ENCODE assay signal across 8 mouse cellular contexts in genomic region chr1:171412446-171412845, GRCm38 (mm10). TPM values are rescaled to one million over a fixed set of nuclear protein-coding genes. Genes with fewer than 3 reads are reported as not detected.
DNase-seq lines count a peak whose midpoint lies in the region; ATAC-seq and TF ChIP-seq lines count a peak whose summit lies in the region.

No protein-coding gene starts in this region.

- H3K9ac ChIP-seq in ES-E14 (ENCODE audit: insufficient read depth, low read depth, low read length, poor library complexity, severe bottlenecking) = peak overlapping the region; percentile 61; the same call in 1 of the 2 replicates
- peak overlapping the region; percentile 93 for H3K9ac ChIP-seq in embryonic facial prominence, embryonic 14.5 days (ENCODE audit: low read depth, low read length)
- H3K9ac ChIP-seq in hindbrain, embryonic 14.5 days = peak overlapping the region; percentile 97

- no peak for ATAC-seq in embryonic facial prominence, embryonic 14.5 days (ENCODE audit: low read depth)
- peak; percentile 18 for ATAC-seq in hindbrain, embryonic 14.5 days (ENCODE audit: low FRiP score)

- peak overlapping the region; percentile 63 for H3K4me2 ChIP-seq in embryonic facial prominence, embryonic 14.5 days (ENCODE audit: low read depth, low read length)
- H3K4me2 ChIP-seq in hindbrain, embryonic 14.5 days (replicated peaks) = peak overlapping the region; percentile 51

- intact Hi-C loops in gastrocnemius, postnatal 14 days (cut with DNase I; ENCODE audit: low total_unique reads) = no loop called here

- peaks cover 49% of the 10 kb centered on the region for H3K79me2 ChIP-seq in macrophage (ENCODE audit: inconsistent target)

- in situ Hi-C loops in ES-E14 (cut with MboI; ENCODE audit: low sequenced_read_pairs in 2 of 2, unreplicated experiment in 2 of 2) = no loop called here

- H3K36me3 ChIP-seq in ES-E14 (ENCODE audit: control insufficient read depth, insufficient read depth, low read length, poor library complexity, severe bottlenecking) = peaks cover 20% of the 10 kb centered on the region
- H3K36me3 ChIP-seq in embryonic facial prominence, embryonic 14.5 days (ENCODE audit: control insufficient read depth, insufficient read depth, low read length) = peaks cover 26% of the 10 kb centered on the region
- H3K36me3 ChIP-seq in hindbrain, embryonic 14.5 days (replicated peaks; ENCODE audit: control insufficient read depth, insufficient read depth) = peaks cover 24% of the 10 kb centered on the region
- H3K36me3 ChIP-seq in macrophage (ENCODE audit: inconsistent target) = peaks cover 46% of the 10 kb centered on the region

- H3K4me3 ChIP-seq in ES-E14 (ENCODE audit: insufficient read depth in 1 of 2, low read depth in 1 of 2, low read length in 2 of 2, poor library complexity in 1 of 2, severe bottlenecking in 1 of 2) (peak overlapping the region; percentile 88 to 92), macrophage (ENCODE audit: inconsistent target) (peak overlapping the region; percentile 94)
- H3K4me3 ChIP-seq in embryonic facial prominence, embryonic 14.5 days (ENCODE audit: low read depth, low read length) = peak overlapping the region; percentile 89
- H3K4me3 ChIP-seq in hindbrain, embryonic 14.5 days (replicated peaks; ENCODE audit: low read length) = peak overlapping the region; percentile 88

- peak overlapping the region; percentile 34; the same call in 1 of the 2 replicates for H3K27ac ChIP-seq in ES-E14 (ENCODE audit: insufficient read depth, low read depth, low read length, poor library complexity, severe bottlenecking)
- H3K27ac ChIP-seq in embryonic facial prominence, embryonic 14.5 days (replicated peaks; ENCODE audit: low read depth, low read length) = peak overlapping the region; percentile 93
- peak overlapping the region; percentile 96 for H3K27ac ChIP-seq in hindbrain, embryonic 14.5 days
- peak overlapping the region; percentile 86 for H3K27ac ChIP-seq in macrophage

- WGBS in embryonic facial prominence, embryonic 14.5 days = 49% methylated on average over 3 of the region's 3 CpGs
- WGBS in hindbrain, embryonic 14.5 days = 26% methylated on average over 3 of the region's 3 CpGs
- 56% methylated on average over 3 of the region's 3 CpGs for WGBS in macrophage (ENCODE audit: missing documents)

- peak; percentile 41 for DNase-seq in layer of hippocampus, adult 11-12 months (ENCODE audit: low spot score)
- no peak for DNase-seq in layer of hippocampus, postnatal 25 days (ENCODE audit: extremely low spot score in 1 of 2, low spot score in 1 of 2)
- no peak for DNase-seq in ES-E14 (ENCODE audit: low read depth, low spot score)
- peak; percentile 81 for DNase-seq in embryonic facial prominence, embryonic 14.5 days (ENCODE audit: low spot score)
- peak; percentile 59 for DNase-seq in hindbrain, embryonic 14.5 days (ENCODE audit: low spot score)
- no peak for DNase-seq in gastrocnemius, postnatal 14 days
- no peak for DNase-seq in adrenal gland, adult 8-10 months

- no peaks in the 10 kb centered on the region for H3K9me3 ChIP-seq in ES-E14 (ENCODE audit: control insufficient read depth, insufficient read depth, low read depth, low read length)
- H3K9me3 ChIP-seq in embryonic facial prominence, embryonic 14.5 days (ENCODE audit: control insufficient read depth, low read length) = no peaks in the 10 kb centered on the region
- H3K9me3 ChIP-seq in hindbrain, embryonic 14.5 days (ENCODE audit: control insufficient read depth, low read length) = no peaks in the 10 kb centered on the region

- H3K27me3 ChIP-seq in embryonic facial prominence, embryonic 14.5 days (replicated peaks; ENCODE audit: control insufficient read depth, insufficient read depth, low read length) = no peaks in the 10 kb centered on the region
- peaks cover 19% of the 10 kb centered on the region for H3K27me3 ChIP-seq in hindbrain, embryonic 14.5 days (ENCODE audit: control insufficient read depth, insufficient read depth, low read length)

- peaks cover 5 to 21% of the 10 kb centered on the region in 2 experiments; a peak in 3 of 4 replicates for H3K4me1 ChIP-seq in ES-E14 (ENCODE audit: control insufficient read depth in 2 of 2, insufficient read depth in 2 of 2, low read length in 2 of 2, poor library complexity in 1 of 2)
- peaks cover 6% of the 10 kb centered on the region; the same call in 1 of the 2 replicates for H3K4me1 ChIP-seq in embryonic facial prominence, embryonic 14.5 days (ENCODE audit: control insufficient read depth, insufficient read depth, low read length)
- H3K4me1 ChIP-seq in hindbrain, embryonic 14.5 days (replicated peaks; ENCODE audit: control insufficient read depth, insufficient read depth, low read length) = peaks cover 12% of the 10 kb centered on the region

TF ChIP-seq in ES-E14, 5 proteins besides CTCF, POLR2A, EP300 and RAD21 (continues in another document):
- TF ChIP-seq CHD2 (IDR thresholded peaks at IDR 0.05; ENCODE audit: low read depth, low read length) = no peak
- no peak for TF ChIP-seq MAFK (IDR thresholded peaks at IDR 0.05; ENCODE audit: insufficient read depth, low read depth, low read length)
- TF ChIP-seq HCFC1 (IDR thresholded peaks at IDR 0.05; ENCODE audit: borderline replicate concordance, insufficient read depth, low read length) = no peak

RNA-seq across cellular contexts. Expression of gene Usf1, which starts 1.3 kb away (rescaled TPM):
- 100 to 1,000 TPM; 113 to 139 TPM for total RNA-seq in layer of hippocampus, postnatal 25 days (2021)
- 151 and 164 TPM in 2 replicates for total RNA-seq in ES-E14 (2012; rRNA removed)
- 68.9 and 84.9 TPM in 2 replicates for polyA plus RNA-seq in embryonic facial prominence, embryonic 14.5 days (2014; fragmentation: Nextera tagmentation; extraction: Ambion mirVana)
- 166 and 175 TPM in 2 replicates for polyA plus RNA-seq in hindbrain, embryonic 14.5 days (2014; fragmentation: Nextera tagmentation; extraction: Ambion mirVana)
- total RNA-seq in macrophage (2018; cell fraction: chromatin; rRNA removed) = 100 to 1,000 TPM in 13 of 26 experiments, 10 to 100 TPM in 13; 15.3 to 166 (median 89.3) TPM
- total RNA-seq in macrophage (2018; cell fraction: cytosol; rRNA removed) = 100 to 1,000 TPM in 3 of 26 experiments, 10 to 100 TPM in 23; 23.4 to 110 (median 71.3) TPM
- 100 to 1,000 TPM in 4 of 26 experiments, 10 to 100 TPM in 22; 19.4 to 125 (median 66.8) TPM for total RNA-seq in macrophage (2018; cell fraction: nucleus; rRNA removed)
- polyA plus RNA-seq in macrophage (2018) = 32.8 to 94.5 TPM (median 36.5 TPM) in 3 replicates
- 10 to 100 TPM; 25.8 to 27.0 TPM for total RNA-seq in gastrocnemius, postnatal 14 days (2021)
- total RNA-seq in adrenal gland, adult 8-10 months (2022) = 10 to 100 TPM; 61.4 to 94.4 (median 75.4) TPM

RNA-seq across cellular contexts. Expression of gene Tstd1, which starts 6.2 kb away (rescaled TPM):
- total RNA-seq in layer of hippocampus, postnatal 25 days (2021) = 1 to 10 TPM; 3.1 to 3.3 TPM
- total RNA-seq in ES-E14 (2012; rRNA removed) = 6.2 and 11.2 TPM in 2 replicates
- 2.0 and 3.6 TPM in 2 replicates for polyA plus RNA-seq in embryonic facial prominence, embryonic 14.5 days (2014; fragmentation: Nextera tagmentation; extraction: Ambion mirVana)
- 2.4 and 3.1 TPM in 2 replicates for polyA plus RNA-seq in hindbrain, embryonic 14.5 days (2014; fragmentation: Nextera tagmentation; extraction: Ambion mirVana)
- total RNA-seq in macrophage (2018; cell fraction: chromatin; rRNA removed) = 10 to 100 TPM in 4 of 26 experiments, 1 to 10 TPM in 18, not detected in 4; 1.3 to 12.9 (median 6.6) TPM
- total RNA-seq in macrophage (2018; cell fraction: cytosol; rRNA removed) = 1 to 10 TPM in 3 of 26 experiments, under 1 TPM in 9, not detected in 14; 0.19 to 1.5 (median 0.51) TPM
- 10 to 100 TPM in 2 of 26 experiments, 1 to 10 TPM in 20, not detected in 4; 1.3 to 13.5 (median 4.4) TPM for total RNA-seq in macrophage (2018; cell fraction: nucleus; rRNA removed)
- 1.3 TPM in 1 of 3 replicates, not detected in the others for polyA plus RNA-seq in macrophage (2018)
- total RNA-seq in gastrocnemius, postnatal 14 days (2021) = under 1 TPM; 0.78 to 0.98 TPM
- total RNA-seq in adrenal gland, adult 8-10 months (2022) = 1 to 10 TPM; 1.7 to 8.1 (median 5.3) TPM

RNA-seq across cellular contexts. Expression of gene Arhgap30, which starts 23.7 kb away (rescaled TPM):
- 1 to 10 TPM; 1.8 to 2.0 TPM for total RNA-seq in layer of hippocampus, postnatal 25 days (2021)
- total RNA-seq in ES-E14 (2012; rRNA removed) = 8.0 and 9.0 TPM in 2 replicates
- 1.9 and 2.0 TPM in 2 replicates for polyA plus RNA-seq in embryonic facial prominence, embryonic 14.5 days (2014; fragmentation: Nextera tagmentation; extraction: Ambion mirVana)
- polyA plus RNA-seq in hindbrain, embryonic 14.5 days (2014; fragmentation: Nextera tagmentation; extraction: Ambion mirVana) = 0.31 and 0.71 TPM in 2 replicates
- total RNA-seq in macrophage (2018; cell fraction: chromatin; rRNA removed) = 100 to 1,000 TPM; 134 to 533 (median 366) TPM
- total RNA-seq in macrophage (2018; cell fraction: cytosol; rRNA removed) = 100 to 1,000 TPM in 23 of 26 experiments, 10 to 100 TPM in 3; 87.2 to 172 (median 137) TPM
- total RNA-seq in macrophage (2018; cell fraction: nucleus; rRNA removed) = 100 to 1,000 TPM; 143 to 504 (median 375) TPM
- 119 to 178 TPM (median 125 TPM) in 3 replicates for polyA plus RNA-seq in macrophage (2018)
- total RNA-seq in gastrocnemius, postnatal 14 days (2021) = 1 to 10 TPM in 1 of 2 experiments, under 1 TPM in 1; 0.97 to 1.2 TPM
- total RNA-seq in adrenal gland, adult 8-10 months (2022) = 1 to 10 TPM; 3.4 to 7.5 (median 5.5) TPM

RNA-seq across cellular contexts. Expression of gene F11r, which starts 24.9 kb away (rescaled TPM):
- total RNA-seq in layer of hippocampus, postnatal 25 days (2021) = 1 to 10 TPM; 4.7 to 5.1 TPM
- total RNA-seq in ES-E14 (2012; rRNA removed) = 74.9 and 132 TPM in 2 replicates
- 27.0 and 29.5 TPM in 2 replicates for polyA plus RNA-seq in embryonic facial prominence, embryonic 14.5 days (2014; fragmentation: Nextera tagmentation; extraction: Ambion mirVana)
- 12.8 and 14.0 TPM in 2 replicates for polyA plus RNA-seq in hindbrain, embryonic 14.5 days (2014; fragmentation: Nextera tagmentation; extraction: Ambion mirVana)
- 1 to 10 TPM in 9 of 26 experiments, under 1 TPM in 6, not detected in 11; 0.33 to 3.6 (median 1.2) TPM for total RNA-seq in macrophage (2018; cell fraction: chromatin; rRNA removed)
- total RNA-seq in macrophage (2018; cell fraction: cytosol; rRNA removed) = 1 to 10 TPM in 8 of 26 experiments, under 1 TPM in 18; 0.31 to 1.9 (median 0.71) TPM
- total RNA-seq in macrophage (2018; cell fraction: nucleus; rRNA removed) = 1 to 10 TPM in 16 of 26 experiments, under 1 TPM in 9, not detected in 1; 0.28 to 7.1 (median 1.4) TPM
- polyA plus RNA-seq in macrophage (2018) = 0.39 to 1.7 TPM (median 0.56 TPM) in 3 replicates
- 10 to 100 TPM; 10.8 to 12.6 TPM for total RNA-seq in gastrocnemius, postnatal 14 days (2021)
- 10 to 100 TPM; 26.4 to 53.3 (median 39.5) TPM for total RNA-seq in adrenal gland, adult 8-10 months (2022)

RNA-seq across cellular contexts. Expression of gene Nectin4, which starts 42.5 kb away (rescaled TPM):
- 1 to 10 TPM; 3.6 to 3.7 TPM for total RNA-seq in layer of hippocampus, postnatal 25 days (2021)
- total RNA-seq in ES-E14 (2012; rRNA removed) = 1.9 and 3.0 TPM in 2 replicates
- polyA plus RNA-seq in embryonic facial prominence, embryonic 14.5 days (2014; fragmentation: Nextera tagmentation; extraction: Ambion mirVana) = 7.7 and 10.7 TPM in 2 replicates
- 2.3 TPM in 2 replicates for polyA plus RNA-seq in hindbrain, embryonic 14.5 days (2014; fragmentation: Nextera tagmentation; extraction: Ambion mirVana)
- total RNA-seq in macrophage (2018; cell fraction: chromatin; rRNA removed) = 10 to 100 TPM in 20 of 26 experiments, 1 to 10 TPM in 6; 3.4 to 39.1 (median 20.3) TPM
- 10 to 100 TPM; 13.0 to 64.3 (median 29.2) TPM for total RNA-seq in macrophage (2018; cell fraction: cytosol; rRNA removed)
- total RNA-seq in macrophage (2018; cell fraction: nucleus; rRNA removed) = 100 to 1,000 TPM in 4 of 26 experiments, 10 to 100 TPM in 22; 23.6 to 124 (median 49.3) TPM
- 14.3 to 25.8 TPM (median 18.7 TPM) in 3 replicates for polyA plus RNA-seq in macrophage (2018)
- total RNA-seq in gastrocnemius, postnatal 14 days (2021) = not detected
- total RNA-seq in adrenal gland, adult 8-10 months (2022) = under 1 TPM; 0.10 to 0.54 (median 0.31) TPM

Comparison
In these comparisons a context has a peak if more than half of its experiments do, and no peak if none do; other contexts are left out.
1. DNase-seq: peak in layer of hippocampus, adult 11-12 months (single experiment), embryonic facial prominence, embryonic 14.5 days (single experiment) and hindbrain, embryonic 14.5 days (single experiment); none in layer of hippocampus, postnatal 25 days (0 of 2), ES-E14 (single experiment), gastrocnemius, postnatal 14 days (single experiment) and adrenal gland, adult 8-10 months (single experiment).
2. H3K27ac ChIP-seq: peak in every context shown above with its lines; median percentile 96 in hindbrain, embryonic 14.5 days; 93 in embryonic facial prominence, embryonic 14.5 days; 86 in macrophage; 34 in ES-E14.
3. Peak in every context shown above with its lines, with median percentiles within 50 percentile points of each other: H3K4me3 ChIP-seq and H3K9ac ChIP-seq.